Mouse (Mus musculus): ENCODE measurements around the gene Gm28047. TPM values are rescaled to one million over a fixed set of nuclear protein-coding genes. Genes with fewer than 3 reads are reported as not detected.

Gm28047 gene
- total and polyA plus RNA-seq, 2 experiments: not detected

DNA sequence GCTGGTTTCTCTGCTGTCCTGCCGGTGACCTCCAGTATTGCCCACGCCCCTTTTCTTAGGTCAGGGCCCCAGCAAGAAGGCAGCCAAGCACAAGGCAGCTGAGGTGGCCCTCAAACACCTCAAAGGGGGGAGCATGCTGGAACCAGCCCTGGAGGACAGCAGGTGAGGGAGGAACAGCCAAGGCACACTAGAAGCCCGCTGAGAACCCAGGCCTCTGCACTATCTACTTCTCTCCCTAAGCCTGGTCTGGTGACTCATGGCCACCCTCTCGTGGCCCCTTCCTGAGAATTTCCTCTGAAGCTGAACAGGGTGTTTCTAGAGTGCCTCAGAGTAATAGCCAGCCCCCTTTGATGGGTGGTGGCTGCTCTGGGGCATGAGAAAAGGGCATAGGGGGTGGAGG lies 104.5 kb downstream of the Gm28047 start:
- no peaks in the 10 kb centered on the region for H3K79me2 ChIP-seq (ENCODE audit: control insufficient read depth, insufficient read depth, low read length)
- no peaks in the 10 kb centered on the region for H3K27me3 ChIP-seq (ENCODE audit: control insufficient read depth, insufficient read depth, low read length)
- H3K9ac ChIP-seq (ENCODE audit: low read depth, low read length): no peak overlapping the region
- no peak overlapping the region for H3K27ac ChIP-seq (replicated peaks; ENCODE audit: insufficient read depth, low read depth, low read length)
- H3K4me1 ChIP-seq (ENCODE audit: control insufficient read depth, insufficient read depth, low read length): peaks cover 3% of the 10 kb centered on the region; the same call in 1 of the 2 replicates
- DNase-seq (ENCODE audit: extremely low read depth, low read depth, low spot score): no peak
- 81% methylated on average over 4 of the region's 4 CpGs for WGBS
- TF ChIP-seq CTCF (IDR thresholded peaks at IDR 0.05; ENCODE audit: low read depth, low read length) (no peak), POLR2A (IDR thresholded peaks at IDR 0.05; ENCODE audit: extremely low read depth, insufficient read depth, low read length) (no peak)
- peaks cover 2% of the 10 kb centered on the region; the same call in 1 of the 2 replicates for H3K36me3 ChIP-seq (ENCODE audit: control insufficient read depth, insufficient read depth, low read length)
- H3K4me3 ChIP-seq (ENCODE audit: insufficient read depth, low read depth, low read length): no peak overlapping the region

GRCm38 (mm10) chr15:102519211-102520141 lies 105.4 kb downstream of the Gm28047 start:
- no peak overlapping the region for H3K27ac ChIP-seq (replicated peaks; ENCODE audit: insufficient read depth, low read depth, low read length)
- no peak for TF ChIP-seq POLR2A (IDR thresholded peaks at IDR 0.05; ENCODE audit: extremely low read depth, insufficient read depth, low read length)
- no peak for TF ChIP-seq CTCF (IDR thresholded peaks at IDR 0.05; ENCODE audit: low read depth, low read length)

DNA sequence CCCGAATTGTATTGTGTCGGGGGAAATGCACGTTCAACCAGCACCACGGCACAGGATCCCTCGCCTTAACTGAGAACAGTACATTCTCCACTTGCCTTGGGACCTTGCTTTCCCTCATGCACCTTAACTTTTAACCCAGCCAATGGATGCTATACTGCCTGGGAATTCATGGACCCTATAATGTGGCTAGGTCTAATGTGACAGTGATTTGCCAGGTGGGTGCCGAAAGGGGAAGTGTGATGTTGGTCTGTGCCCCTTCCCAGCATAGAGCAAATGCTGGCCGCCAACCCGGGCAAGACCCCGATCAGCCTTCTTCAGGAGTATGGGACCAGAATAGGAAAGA lies 106.0 kb downstream of the Gm28047 start:
- peaks cover 3% of the 10 kb centered on the region; the same call in 1 of the 2 replicates for H3K4me1 ChIP-seq (ENCODE audit: control insufficient read depth, insufficient read depth, low read length)
- TF ChIP-seq CTCF (IDR thresholded peaks at IDR 0.05; ENCODE audit: low read depth, low read length) (no peak), POLR2A (IDR thresholded peaks at IDR 0.05; ENCODE audit: extremely low read depth, insufficient read depth, low read length) (no peak)
- 7% methylated on average over 9 of the region's 9 CpGs for WGBS
- no peaks in the 10 kb centered on the region for H3K27me3 ChIP-seq (ENCODE audit: control insufficient read depth, insufficient read depth, low read length)
- peaks cover 2% of the 10 kb centered on the region; the same call in 1 of the 2 replicates for H3K36me3 ChIP-seq (ENCODE audit: control insufficient read depth, insufficient read depth, low read length)
- H3K9ac ChIP-seq (ENCODE audit: low read depth, low read length): peak overlapping the region; percentile 70
- no peak for DNase-seq (ENCODE audit: extremely low read depth, low read depth, low spot score)
- peak overlapping the region; percentile 81 for H3K4me3 ChIP-seq (ENCODE audit: insufficient read depth, low read depth, low read length)
- H3K27ac ChIP-seq (replicated peaks; ENCODE audit: insufficient read depth, low read depth, low read length): peak overlapping the region; percentile 22
- H3K79me2 ChIP-seq (ENCODE audit: control insufficient read depth, insufficient read depth, low read length): no peaks in the 10 kb centered on the region

More at GRCm38 (mm10) chr15:102519211-102520141, 105.4 kb downstream of the Gm28047 start:
- Histone ChIP-seq H3K4me1 (ENCODE audit: control insufficient read depth, insufficient read depth, low read length) (peaks cover 3% of the 10 kb centered on the region; the same call in 1 of the 2 replicates), H3K9ac (ENCODE audit: low read depth, low read length) (peak overlapping the region; percentile 28), H3K4me3 (ENCODE audit: insufficient read depth, low read depth, low read length) (peak overlapping the region; percentile 81; the same call in 1 of the 2 replicates), H3K79me2 (ENCODE audit: control insufficient read depth, insufficient read depth, low read length) (no peaks in the 10 kb centered on the region), H3K27me3 (ENCODE audit: control insufficient read depth, insufficient read depth, low read length) (no peaks in the 10 kb centered on the region), H3K36me3 (ENCODE audit: control insufficient read depth, insufficient read depth, low read length) (peaks cover 2% of the 10 kb centered on the region; the same call in 1 of the 2 replicates)
- 38% methylated on average over 17 of the region's 17 CpGs for WGBS
- no peak for DNase-seq (ENCODE audit: extremely low read depth, low read depth, low spot score)

DNA sequence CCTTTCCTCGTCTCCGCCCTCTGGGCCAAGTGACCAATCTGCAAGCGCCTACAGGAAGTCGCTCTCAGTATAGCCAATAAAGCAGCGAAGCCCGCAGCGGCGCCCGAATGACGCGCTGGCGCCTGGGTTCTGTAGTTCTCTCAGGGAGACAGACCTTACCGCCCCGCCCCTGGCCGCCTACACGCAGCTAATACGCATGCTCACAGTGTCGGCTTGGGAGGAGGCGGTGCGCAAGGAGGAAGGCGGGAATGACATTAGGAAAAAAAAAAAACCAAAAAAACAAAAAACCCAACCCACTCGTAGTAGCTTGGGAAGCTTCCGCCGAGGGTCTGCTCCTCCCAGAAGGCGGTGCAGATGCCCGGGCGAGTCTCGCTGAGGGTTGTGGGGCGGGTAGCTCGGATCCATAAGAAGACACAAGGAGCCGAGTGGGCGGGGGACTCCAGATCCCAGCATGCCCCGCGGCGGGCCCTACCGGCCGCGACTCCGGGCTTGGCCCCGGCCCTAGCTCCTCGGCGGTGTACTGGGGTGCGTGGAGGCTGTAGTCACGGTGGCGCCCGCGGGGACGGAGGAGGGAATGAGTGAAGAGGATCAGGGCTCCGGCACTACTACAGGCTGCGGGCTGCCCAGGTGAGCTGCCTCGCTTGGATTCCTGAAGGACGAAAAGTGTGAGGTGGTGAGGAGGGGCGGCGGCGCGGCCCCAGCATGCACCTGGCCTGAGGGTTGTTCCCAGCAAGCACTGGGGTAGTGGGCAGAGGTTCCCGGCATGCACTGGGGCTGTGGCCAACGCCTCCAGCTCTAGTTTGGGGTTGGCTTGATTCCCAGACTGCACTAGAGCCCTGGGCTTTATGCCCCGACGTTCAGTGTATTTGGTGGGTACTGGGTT lies 106.7 kb downstream of the Gm28047 start, which contains the start of gene Tarbp2:
Tarbp2 (plus strand) TSS at position 217 of the 883 bp plus-strand sequence.
- Histone ChIP-seq H3K36me3 (ENCODE audit: control insufficient read depth, insufficient read depth, low read length) (no peaks in the 10 kb centered on the region; the same call in 1 of the 2 replicates), H3K27me3 (ENCODE audit: control insufficient read depth, insufficient read depth, low read length) (no peaks in the 10 kb centered on the region), H3K9ac (ENCODE audit: low read depth, low read length) (peak within 1 kb of the TSS; percentile 94), H3K4me3 (ENCODE audit: insufficient read depth, low read depth, low read length) (peak within 1 kb of the TSS; percentile 81), H3K27ac (replicated peaks; ENCODE audit: insufficient read depth, low read depth, low read length) (peak within 1 kb of the TSS; percentile 95), H3K79me2 (ENCODE audit: control insufficient read depth, insufficient read depth, low read length) (no peaks in the 10 kb centered on the region), H3K4me1 (ENCODE audit: control insufficient read depth, insufficient read depth, low read length) (peaks cover 3% of the 10 kb centered on the region; the same call in 1 of the 2 replicates)
- TF ChIP-seq POLR2A (IDR thresholded peaks at IDR 0.05; ENCODE audit: extremely low read depth, insufficient read depth, low read length) (peak; percentile 15; the same call in 1 of the 2 replicates), CTCF (IDR thresholded peaks at IDR 0.05; ENCODE audit: low read depth, low read length) (no peak)
- DNase-seq (ENCODE audit: extremely low read depth, low read depth, low spot score): peak; percentile 100
- under 1% methylated on average over 60 of the region's 60 CpGs for WGBS

GRCm38 (mm10) chr15:102517631-102517975 lies 107.3 kb downstream of the Gm28047 start:
- WGBS: under 1% methylated on average over 10 of the region's 10 CpGs
- no peaks in the 10 kb centered on the region for H3K79me2 ChIP-seq (ENCODE audit: control insufficient read depth, insufficient read depth, low read length)
- peaks cover 3% of the 10 kb centered on the region; the same call in 1 of the 2 replicates for H3K4me1 ChIP-seq (ENCODE audit: control insufficient read depth, insufficient read depth, low read length)
- DNase-seq (ENCODE audit: extremely low read depth, low read depth, low spot score): no peak
- no peaks in the 10 kb centered on the region for H3K27me3 ChIP-seq (ENCODE audit: control insufficient read depth, insufficient read depth, low read length)
- H3K27ac ChIP-seq (replicated peaks; ENCODE audit: insufficient read depth, low read depth, low read length): peak overlapping the region; percentile 69
- H3K4me3 ChIP-seq (ENCODE audit: insufficient read depth, low read depth, low read length): peak overlapping the region; percentile 71
- peak; percentile 85 for TF ChIP-seq POLR2A (IDR thresholded peaks at IDR 0.05; ENCODE audit: extremely low read depth, insufficient read depth, low read length)
- TF ChIP-seq CTCF (IDR thresholded peaks at IDR 0.05; ENCODE audit: low read depth, low read length): no peak
- H3K9ac ChIP-seq (ENCODE audit: low read depth, low read length): peak overlapping the region; percentile 61
- no peaks in the 10 kb centered on the region; the same call in 1 of the 2 replicates for H3K36me3 ChIP-seq (ENCODE audit: control insufficient read depth, insufficient read depth, low read length)

Measured in liver, adult 2 months (tissue).